Mouse (Mus musculus) small intestine, adult 2 months (tissue): ENCODE measurements at regions not wholly inside any gene's neighbourhood (a gene's known extent, or its start where the extent isn't known, plus 50 kb on each side); places are given as distances from the start of the nearest gene placed in this dataset.

Experiments used
- H3K27ac ChIP-seq: fragments of 200-500 bp; 2 replicates; pipeline ENCODE4 v1.5.1; 2012; ENCODE audit warnings: low read depth, low read length, control low read depth, inconsistent platforms; ENCODE audit not compliant: insufficient read depth
- H3K27me3 ChIP-seq: fragments of 200-500 bp; 2 replicates; pipeline ENCODE4 v1.6.1; 2012; ENCODE audit warnings: mild to moderate bottlenecking, moderate library complexity, low read length, inconsistent platforms; ENCODE audit not compliant: control insufficient read depth, insufficient read depth
- H3K36me3 ChIP-seq: fragments of 200-500 bp; 2 replicates; pipeline ENCODE4 v1.6.1; 2012; ENCODE audit warnings: mild to moderate bottlenecking, low read length, control low read depth, inconsistent platforms; ENCODE audit not compliant: control insufficient read depth, insufficient read depth
- H3K4me1 ChIP-seq: fragments of 200-500 bp; 2 replicates; pipeline ENCODE4 v1.6.1; 2012; ENCODE audit warnings: low read length, inconsistent platforms, mixed read lengths; ENCODE audit not compliant: control insufficient read depth, insufficient read depth, insufficient read length
- H3K4me3 ChIP-seq: fragments of 200-500 bp; 2 replicates; pipeline ENCODE4 v1.5.1; 2012; ENCODE audit warnings: low read depth, mild to moderate bottlenecking, control low read depth, inconsistent platforms, low read length, moderate library complexity
- CTCF ChIP-seq: fragments of 200-500 bp; IDR thresholded peaks from 2 replicates; pipeline ENCODE4 v1.5.1; 2012; ENCODE audit warnings: low read depth, mild to moderate bottlenecking, control low read depth, inconsistent platforms, low read length, moderate library complexity, mixed read lengths; ENCODE audit not compliant: insufficient replicate concordance, insufficient read length; ENCODE audit errors: extremely low read depth
- POLR2A ChIP-seq: fragments of 200-500 bp; IDR thresholded peaks from 2 replicates; pipeline ENCODE4 v1.6.1; 2012; ENCODE audit warnings: low read depth, mild to moderate bottlenecking, control low read depth, inconsistent platforms, low read length, moderate library complexity
- WGBS: fragments of 180-500 bp; shearing (Covaris S2); methylation state at CpG from one replicate; pipeline ENCODE4 v1.1.7; 2018; 5-methylcytosine and 5-hydroxymethylcytosine counted together

DNA sequence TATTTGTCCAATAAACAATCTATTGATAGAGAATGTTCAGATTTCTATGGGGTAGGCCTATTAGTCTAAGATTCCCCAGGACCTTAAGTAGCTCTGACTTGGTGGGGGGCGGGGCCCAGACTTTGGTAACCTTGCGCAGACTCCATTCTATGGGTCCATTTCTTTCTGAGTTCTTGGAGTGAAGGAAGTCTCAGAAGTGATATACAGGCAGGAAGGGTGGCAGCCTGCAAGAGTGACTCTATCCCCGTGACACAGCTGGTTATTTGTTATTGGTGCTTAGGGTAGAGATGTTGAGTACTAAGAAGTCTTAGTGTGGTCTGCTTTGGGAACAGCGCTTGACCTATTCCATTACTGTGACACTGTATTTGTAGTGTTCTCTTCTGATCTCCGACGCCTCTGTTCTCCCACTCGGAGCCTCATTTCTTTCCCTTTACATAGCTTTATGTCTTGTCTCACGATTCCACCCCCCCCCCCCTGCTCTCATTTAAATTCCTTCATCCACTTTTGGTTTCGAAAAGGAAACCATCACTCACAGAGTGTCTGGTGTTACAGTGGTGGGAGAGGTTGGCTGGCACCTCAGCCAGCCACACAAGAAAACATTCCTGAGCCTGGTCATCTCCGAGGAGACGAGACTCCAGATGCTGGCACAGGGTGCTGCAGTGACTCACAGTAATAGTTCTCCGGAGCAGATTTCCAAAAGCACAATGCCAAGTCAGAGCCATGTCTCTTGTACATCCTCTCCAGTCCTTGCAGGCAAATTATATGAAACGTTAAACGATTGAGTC lies 340.0 kb downstream of the Cog6 start:
- Histone ChIP-seq H3K4me1 (peaks cover 3% of the 10 kb centered on the region; the same call in 1 of the 2 replicates), H3K4me3 (no peak overlapping the region), H3K27ac (no peak overlapping the region), H3K36me3 (no peaks in the 10 kb centered on the region), H3K27me3 (no peaks in the 10 kb centered on the region)
- 82% methylated on average over 14 of the region's 14 CpGs for WGBS
- no peak for TF ChIP-seq CTCF
- TF ChIP-seq POLR2A, result no peak

DNA sequence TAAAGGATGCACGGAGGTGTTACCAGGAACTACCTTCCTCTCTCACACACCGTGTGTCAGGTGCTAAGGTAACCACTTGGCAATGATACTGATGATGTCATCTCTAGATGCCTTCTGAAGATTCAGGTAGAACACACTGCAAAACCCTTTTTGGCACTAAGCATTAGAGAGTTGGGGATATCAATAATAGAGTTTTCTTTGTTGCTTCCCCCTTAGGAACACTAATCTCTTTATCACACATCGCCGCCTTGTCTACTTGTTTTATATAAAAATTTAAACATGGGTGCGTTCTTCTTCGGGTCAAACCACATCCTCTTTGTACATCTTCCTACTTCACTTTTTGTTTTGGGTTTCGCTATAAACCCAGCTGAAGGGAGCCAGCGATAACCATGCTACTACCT lies 346.4 kb downstream of the Cog6 start:
- Histone ChIP-seq H3K27me3 (no peaks in the 10 kb centered on the region), H3K36me3 (no peaks in the 10 kb centered on the region), H3K4me1 (no peaks in the 10 kb centered on the region; the same call in 1 of the 2 replicates), H3K4me3 (no peak overlapping the region), H3K27ac (no peak overlapping the region)
- WGBS, result 81% methylated on average over 8 of the region's 8 CpGs
- TF ChIP-seq POLR2A (no peak), CTCF (no peak)

DNA sequence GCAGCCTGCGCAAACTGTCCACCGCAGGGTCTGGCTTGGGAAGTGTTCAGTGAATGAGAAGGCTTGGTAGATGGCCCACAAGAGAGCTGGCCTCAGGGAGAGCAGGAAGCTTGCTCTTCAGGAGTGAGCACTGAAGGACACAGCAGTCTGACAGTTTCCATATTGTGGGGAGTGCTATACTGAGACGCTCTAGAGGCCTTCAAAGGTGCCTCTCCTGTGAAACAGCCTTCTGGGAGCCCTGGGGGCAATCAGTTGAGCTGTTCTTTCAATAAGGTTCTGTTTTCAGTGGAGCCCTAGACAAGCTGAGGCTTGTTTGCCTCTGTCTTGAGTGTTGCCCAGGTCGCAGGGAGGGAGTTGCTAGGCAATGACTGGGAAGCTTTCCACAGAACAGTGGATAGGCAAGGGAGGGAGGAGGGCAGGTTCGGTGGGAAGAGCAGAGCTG lies 353.9 kb downstream of the Cog6 start:
- TF ChIP-seq POLR2A, result no peak
- no peak for TF ChIP-seq CTCF
- 55% methylated on average over 5 of the region's 5 CpGs for WGBS
- H3K27me3 ChIP-seq, result no peaks in the 10 kb centered on the region
- no peaks in the 10 kb centered on the region for H3K36me3 ChIP-seq
- H3K27ac ChIP-seq, result no peak overlapping the region
- H3K4me1 ChIP-seq, result no peaks in the 10 kb centered on the region
- no peak overlapping the region for H3K4me3 ChIP-seq

DNA sequence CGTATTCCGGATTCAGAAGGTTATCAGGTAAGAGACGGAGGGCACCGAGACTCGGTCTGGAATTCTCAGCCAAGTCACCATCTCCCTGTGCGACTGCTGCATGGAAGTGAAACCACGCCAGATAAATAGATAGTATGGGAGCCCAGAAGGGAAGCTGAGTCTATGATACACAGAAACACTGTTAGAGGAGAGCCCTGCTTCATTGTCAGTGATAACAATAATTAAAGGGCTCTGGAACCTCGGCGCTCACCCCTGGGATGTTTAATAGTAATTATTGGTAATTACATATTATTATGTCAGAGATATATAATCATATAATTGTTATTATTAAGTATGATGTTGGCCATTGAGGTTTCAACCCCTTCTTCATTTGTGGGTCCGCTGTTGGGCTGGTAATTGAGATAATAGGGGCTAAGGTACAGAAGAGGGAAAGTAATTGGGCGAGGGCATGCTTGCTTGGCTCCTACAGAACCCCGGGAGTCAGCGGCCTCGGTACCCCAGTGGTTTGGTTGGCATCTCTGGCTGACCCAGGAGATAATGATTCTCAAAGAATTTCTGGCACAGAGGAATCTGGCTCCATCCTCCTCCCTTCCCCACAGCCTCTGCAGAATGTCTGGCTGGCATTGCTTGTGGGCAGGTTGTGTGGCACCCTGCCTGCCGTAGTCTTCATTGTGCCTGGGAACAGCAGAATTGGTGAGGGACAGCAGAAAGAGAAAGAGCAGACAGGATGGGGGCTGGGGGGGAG lies 354.7 kb downstream of the Cog6 start:
- H3K27me3 ChIP-seq, result no peaks in the 10 kb centered on the region
- no peaks in the 10 kb centered on the region for H3K36me3 ChIP-seq
- no peak overlapping the region for H3K4me3 ChIP-seq
- TF ChIP-seq POLR2A, result no peak
- H3K4me1 ChIP-seq, result no peaks in the 10 kb centered on the region
- H3K27ac ChIP-seq, result no peak overlapping the region
- 88% methylated on average over 15 of the region's 15 CpGs for WGBS

DNA sequence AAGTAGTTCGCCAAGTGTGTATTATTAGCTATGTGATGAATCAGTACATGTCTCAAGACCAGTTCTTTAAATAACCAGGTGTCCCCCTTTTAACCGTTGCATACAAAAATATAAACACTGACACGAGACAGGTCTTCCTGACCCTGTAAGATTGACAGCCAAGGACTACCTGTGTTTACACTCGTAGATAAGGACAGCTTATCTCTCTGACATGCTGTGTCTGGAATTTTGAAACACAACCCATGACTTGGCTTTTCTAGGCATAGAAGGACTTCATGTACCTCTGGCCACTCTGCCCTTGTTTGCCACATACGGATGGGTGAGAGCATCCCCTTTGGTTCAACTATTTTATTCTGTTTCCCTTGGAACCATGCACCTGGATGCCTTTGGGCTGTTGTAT lies 364.0 kb downstream of the Cog6 start:
- no peaks in the 10 kb centered on the region for H3K36me3 ChIP-seq
- no peak overlapping the region for H3K27ac ChIP-seq
- peaks cover 4% of the 10 kb centered on the region for H3K4me1 ChIP-seq
- H3K4me3 ChIP-seq, result no peak overlapping the region
- TF ChIP-seq POLR2A, result no peak
- TF ChIP-seq CTCF, result no peak
- 27% methylated on average over 5 of the region's 5 CpGs for WGBS
- H3K27me3 ChIP-seq, result no peaks in the 10 kb centered on the region

DNA sequence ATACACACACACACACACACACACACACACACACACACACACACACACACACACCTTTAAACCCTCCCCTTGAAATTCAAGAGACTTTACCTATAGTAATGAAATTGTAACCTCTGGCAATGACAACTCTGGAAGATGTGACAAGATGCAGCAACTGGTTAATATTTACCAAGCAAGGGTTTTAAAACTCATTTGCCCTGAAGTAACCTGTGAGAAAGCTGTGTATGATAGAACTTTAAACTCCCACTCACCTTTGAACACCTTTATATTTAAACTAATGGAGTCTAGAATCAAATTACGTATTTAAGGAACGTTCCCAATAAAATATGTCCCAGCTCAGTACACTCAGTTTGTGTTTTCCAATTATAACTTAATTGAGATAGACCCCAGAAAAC lies 364.6 kb downstream of the Cog6 start:
- TF ChIP-seq POLR2A, result no peak
- no peak for TF ChIP-seq CTCF
- 30% methylated on average over 2 of the region's 2 CpGs for WGBS
- Histone ChIP-seq H3K27me3 (no peaks in the 10 kb centered on the region), H3K27ac (no peak overlapping the region), H3K4me3 (no peak overlapping the region), H3K4me1 (peaks cover 4% of the 10 kb centered on the region), H3K36me3 (no peaks in the 10 kb centered on the region)

DNA sequence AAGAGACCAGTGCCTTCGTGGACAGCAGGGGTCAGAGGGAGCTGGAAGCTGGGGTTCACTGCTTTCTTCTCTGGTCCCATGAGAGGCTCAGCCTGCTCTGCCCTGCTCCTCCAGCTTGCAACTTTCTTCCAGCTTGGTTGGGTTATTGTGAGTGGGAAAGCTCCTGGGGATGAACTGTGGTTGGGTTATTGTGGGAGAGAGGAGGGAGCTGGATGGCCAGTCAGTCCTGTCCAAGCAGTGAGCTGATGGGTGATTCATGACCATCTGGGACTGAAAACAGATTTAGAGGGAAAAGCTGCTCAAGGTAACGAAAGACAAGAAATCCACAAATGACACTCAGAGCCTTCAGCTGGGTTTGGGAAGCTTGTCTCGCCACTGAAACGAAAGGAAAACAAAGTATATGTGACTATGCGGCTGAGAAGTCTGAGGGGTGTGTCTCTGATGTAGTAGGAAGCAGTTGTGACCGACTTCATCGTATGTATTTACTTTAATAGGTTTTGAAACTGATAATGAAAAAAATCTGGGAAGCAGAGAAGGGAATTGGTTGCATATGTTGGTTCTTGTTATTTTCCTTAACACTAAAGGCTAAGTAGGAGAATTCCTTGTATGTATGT lies 365.1 kb downstream of the Cog6 start:
- Histone ChIP-seq H3K4me3 (no peak overlapping the region), H3K4me1 (peaks cover 4% of the 10 kb centered on the region), H3K27ac (no peak overlapping the region), H3K36me3 (no peaks in the 10 kb centered on the region), H3K27me3 (no peaks in the 10 kb centered on the region)
- TF ChIP-seq POLR2A (no peak), CTCF (no peak)
- 32% methylated on average over 7 of the region's 7 CpGs for WGBS
